Mouse (Mus musculus) gastrocnemius, postnatal 25 days (tissue): ENCODE results near the gene Ptpn3. TPM values are rescaled to one million over a fixed set of nuclear protein-coding genes. Genes with fewer than 3 reads are reported as not detected.
A peak's percentile ranks its signal among the peaks of the same experiment; 100 is the strongest.

Experiments used
- DNase-seq: peaks from one replicate; pipeline ENCODE4 v3.0.0; 2022
- total RNA-seq, 2 experiments: library from RNA; stranded (reverse); gene quantifications; 1 replicate in 1 of 2; 2 replicates in 1 of 2; pipeline ENCODE4 v1.2.3; 2021

The Ptpn3 gene
- total RNA-seq, 2 experiments from 2014 or later, result 40.4 to 46.3 TPM

DNA sequence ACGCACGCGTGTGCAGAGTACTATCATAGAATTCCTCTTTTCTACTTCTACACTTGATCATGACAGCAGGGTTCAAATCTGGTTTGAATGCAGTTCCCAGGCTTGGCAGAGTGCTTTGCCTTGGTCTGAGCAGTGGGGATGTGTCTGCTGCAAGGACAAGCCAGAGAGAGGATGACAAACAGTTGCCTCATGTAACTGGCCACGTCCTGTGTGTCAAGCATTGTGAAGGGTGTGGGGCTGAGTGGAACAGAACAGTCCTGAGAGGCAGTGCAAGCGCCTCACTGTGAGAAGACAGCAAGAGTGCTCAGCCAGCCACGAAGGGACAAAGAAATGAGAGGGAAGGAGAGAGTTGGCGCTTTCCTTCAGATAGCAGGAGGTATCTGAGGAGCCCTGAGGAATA, 37.9 kb downstream of the Ptpn3 start:
- DNase-seq, result no peak

DNA sequence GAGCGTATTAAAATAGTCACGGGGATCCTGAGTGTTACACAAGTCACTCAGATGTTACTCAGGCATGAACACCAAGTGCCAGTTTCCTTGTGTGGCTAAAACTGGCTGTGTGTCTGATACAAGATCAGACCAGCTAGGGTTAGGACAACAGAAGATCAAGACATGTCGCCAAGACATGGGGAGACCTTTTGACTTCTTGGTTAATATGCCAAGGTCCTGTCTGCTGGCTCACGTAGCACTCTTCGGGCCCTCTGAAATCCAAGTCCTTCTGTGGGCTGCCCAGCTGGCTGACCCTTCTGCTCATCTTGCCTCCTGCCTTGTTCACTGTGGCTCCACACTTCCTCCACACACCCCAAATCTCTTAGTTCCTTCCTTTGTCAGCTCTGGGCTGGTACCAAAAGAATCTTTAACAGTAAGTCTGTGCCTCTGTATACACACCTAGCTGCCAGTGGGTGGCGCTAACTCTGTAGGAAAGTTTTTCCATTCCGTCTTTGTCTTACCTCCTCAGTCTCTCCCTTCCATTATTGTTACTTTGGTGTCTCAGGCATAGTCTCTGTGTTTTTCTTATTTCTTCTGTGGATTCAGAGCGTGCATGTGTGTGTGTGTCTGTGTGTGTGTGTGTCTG, 38.5 kb downstream of the Ptpn3 start:
- DNase-seq, result peak; percentile 74

DNA sequence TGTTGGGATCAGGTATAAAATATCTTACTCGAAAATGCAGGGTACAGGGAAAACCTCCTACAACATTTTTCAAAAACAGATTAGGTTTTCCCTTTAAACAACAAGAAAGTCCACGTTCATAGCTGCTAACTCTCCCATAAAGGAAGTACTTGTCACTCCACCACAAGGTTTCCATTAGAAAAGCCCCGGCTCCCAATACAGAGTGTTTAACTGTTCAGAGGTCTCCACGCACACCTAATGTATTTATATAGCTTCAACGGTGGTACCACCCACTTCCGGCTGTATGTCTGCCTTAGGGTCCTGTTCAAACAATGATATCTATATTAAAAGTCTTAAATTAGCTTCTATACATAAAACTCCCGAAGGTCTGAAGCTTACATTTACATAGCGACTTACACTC, 39.2 kb downstream of the Ptpn3 start:
- no peak for DNase-seq

DNA sequence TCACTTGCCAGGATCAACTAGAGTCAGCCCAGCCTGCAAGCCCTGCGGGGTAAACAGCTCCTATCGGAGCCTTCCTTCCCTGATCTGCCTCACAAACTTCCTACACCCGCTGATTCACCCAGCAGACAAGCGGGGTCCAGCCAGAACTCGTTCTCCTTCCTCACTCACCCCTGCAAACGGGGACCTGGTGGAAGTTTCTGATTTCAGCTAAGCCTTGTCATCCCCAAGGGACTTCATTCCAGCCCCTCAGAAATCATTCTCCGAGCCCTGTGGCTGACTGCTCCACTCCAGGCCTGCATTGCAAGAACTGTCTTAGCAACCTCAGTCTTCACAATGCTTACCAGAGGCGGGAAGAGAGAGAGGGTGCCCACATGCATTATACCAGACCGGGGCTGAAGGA, 39.8 kb downstream of the Ptpn3 start:
- DNase-seq, result no peak

DNA sequence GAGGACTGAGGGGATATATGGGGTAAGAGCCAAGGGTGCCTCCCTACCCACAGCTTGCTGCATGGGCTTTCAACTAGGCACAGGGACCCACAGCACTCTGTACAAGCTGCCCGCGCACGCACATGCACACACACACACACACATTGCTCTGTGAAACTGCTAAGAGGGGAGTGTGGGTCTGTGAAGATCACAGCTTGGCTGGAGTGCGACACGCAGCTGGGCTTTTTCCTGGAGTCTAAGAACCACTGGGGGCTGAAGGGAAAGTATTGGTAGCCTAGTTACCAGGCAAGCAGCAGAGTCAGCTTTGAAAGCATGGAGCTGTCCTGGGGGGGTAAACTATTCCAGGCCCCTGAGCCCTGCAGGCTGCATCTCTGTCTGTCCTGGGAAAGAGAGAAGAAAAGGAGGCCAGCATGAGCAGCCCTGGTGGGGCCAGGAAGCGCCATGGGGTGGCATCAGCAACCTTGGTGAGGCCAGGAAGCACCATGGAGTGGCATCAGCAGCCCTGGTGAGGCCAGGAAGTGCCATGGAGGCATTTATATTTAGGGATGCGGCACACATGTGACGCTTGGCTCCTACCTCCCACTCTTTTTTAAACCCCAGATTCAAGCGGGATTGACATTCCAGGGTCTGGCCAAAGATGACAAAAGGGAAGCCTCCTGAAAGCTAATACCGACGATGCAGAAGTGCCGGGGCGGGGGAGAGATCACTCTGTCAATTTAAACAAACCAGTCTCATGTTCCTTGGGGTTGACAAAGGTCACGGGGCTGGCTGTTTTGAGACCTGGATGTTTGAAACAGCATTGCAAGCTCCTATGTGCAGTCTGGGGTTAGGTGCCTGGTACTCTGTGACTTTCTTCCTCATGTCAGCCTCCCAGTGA, 43.2 kb downstream of the Ptpn3 start:
- DNase-seq, result peak; percentile 36

DNA sequence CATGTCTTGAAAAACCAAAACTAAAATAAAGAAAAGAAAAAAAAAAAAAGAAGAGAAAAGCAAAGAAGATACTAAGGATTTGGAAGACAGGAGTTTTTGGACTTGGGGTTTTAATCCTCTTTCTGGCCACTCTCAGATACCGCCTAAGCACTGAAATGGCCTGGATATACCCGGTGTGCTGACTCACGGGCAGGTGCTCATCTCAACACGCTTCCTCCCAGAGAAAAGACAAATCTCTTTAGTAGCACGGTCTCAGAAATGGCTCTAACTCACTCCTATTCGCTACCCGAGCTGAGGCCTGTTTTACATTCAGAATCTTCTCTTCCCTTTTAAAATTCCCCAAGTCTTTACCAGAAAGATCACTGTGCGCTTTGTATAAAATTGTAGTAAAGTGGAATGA, 44.2 kb downstream of the Ptpn3 start:
- DNase-seq, result no peak

DNA sequence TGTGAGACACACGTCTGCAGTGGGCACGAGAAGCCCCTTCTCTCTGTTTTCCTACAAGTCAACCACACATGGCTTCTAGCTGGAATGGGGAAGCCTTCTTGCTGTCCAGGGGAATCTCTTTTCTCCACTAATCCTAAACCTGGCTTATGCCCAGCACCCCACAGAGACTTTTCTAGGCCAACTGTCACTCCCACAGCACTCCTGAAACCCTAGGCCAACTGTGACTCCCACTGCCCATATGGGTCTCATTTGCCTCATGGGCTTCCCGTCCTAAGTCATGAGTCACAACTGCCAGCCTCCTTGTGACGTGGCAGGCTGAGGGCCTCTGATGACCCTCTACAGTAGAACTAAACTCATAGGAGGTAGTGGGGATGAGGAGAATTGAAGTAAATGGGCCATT, 44.9 kb downstream of the Ptpn3 start:
- no peak for DNase-seq

DNA sequence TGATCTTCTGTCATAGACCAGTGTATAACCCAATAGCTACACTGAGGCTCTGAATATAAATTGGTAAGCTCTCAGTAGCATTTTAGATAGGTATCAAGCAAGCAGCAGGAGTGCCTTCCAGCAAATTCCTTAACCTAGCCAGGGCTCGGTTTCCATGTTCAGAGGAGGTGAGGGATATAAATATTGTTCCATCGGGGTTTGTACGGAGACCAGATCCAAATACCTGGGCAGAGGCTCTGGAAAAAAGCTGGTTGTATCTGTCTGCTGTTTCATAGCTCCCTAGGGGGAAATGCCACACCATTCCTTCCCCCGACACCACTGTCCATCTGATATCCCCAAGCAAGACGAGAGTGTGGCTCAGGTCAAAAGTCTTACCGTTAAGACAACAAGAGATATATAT, 47.2 kb downstream of the Ptpn3 start:
- peak; percentile 59 for DNase-seq

DNA sequence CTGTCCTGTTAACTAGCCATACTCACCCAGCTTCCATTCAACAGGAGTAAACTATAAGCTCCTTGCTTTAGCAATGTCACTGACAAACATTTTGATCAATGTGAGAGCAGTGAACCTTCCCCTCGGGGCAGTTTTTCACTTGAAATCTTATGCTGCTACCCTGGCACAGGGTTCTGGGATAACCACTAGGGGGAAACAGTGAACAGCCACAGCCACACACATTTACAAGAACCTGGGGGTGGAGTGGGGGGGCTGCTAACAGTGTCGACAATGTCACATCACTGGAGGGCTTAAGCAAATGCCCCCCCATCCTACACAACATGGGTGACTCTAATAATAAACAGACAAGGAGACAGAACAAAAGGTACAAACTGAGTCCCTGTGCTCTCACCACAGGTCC, 51.0 kb downstream of the Ptpn3 start:
- no peak for DNase-seq

DNA sequence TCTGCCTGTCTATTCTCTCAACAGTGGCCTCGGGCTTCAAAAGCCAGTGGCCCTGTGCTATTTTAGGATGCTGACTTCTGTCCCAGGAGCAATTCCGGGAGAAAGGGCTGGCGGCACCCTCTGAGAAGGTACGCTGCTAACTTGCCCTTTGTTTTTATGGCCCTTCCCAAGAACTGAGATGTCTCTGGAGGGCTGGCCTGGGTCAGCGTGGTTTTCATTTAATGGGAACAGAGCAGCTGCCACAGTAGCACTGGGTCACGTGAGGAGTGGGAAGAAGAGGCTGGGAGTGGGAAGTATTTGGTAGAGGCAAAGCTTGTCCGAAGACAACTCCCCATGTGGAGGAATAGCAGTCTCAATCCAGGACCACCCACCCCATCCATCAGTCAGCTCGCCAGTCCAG, 52.5 kb downstream of the Ptpn3 start:
- DNase-seq, result no peak

DNA sequence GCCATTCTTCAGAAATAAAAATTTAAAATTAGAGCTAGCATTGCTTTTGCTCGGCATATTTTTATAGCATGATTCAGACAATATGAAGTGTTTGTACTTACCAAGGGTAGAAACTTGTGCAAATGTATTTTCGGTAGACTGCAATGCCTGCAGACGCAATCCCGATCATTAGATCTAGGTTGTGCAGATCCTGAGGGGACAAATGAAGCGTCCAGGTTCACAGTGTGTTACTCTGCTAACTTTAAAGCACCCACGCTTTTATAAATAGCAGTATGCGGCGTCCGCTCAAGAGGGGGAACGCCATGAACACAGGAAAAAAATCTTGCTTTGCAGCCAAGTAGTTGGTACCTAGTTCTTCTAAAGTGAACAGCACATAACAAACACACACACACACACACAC, 56.8 kb downstream of the Ptpn3 start:
- no peak for DNase-seq

DNA sequence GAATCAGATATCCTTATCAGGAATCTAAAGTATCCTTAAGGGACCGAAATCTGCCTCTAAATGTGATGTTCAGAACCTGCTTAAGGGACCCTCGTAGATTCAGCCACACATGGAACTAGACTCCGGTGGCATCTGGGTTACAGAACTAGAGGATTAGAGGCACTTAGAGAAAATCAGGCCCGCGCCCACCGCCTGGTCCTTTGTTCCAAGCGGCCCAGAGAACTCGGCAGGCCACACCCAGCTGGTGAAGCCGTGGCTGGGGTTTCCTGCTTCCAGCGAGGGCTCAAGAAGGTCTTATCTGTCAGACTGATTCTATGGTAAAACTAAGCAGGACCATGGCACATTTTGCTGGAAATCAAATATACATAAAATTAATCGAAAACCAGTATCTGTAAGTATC, 58.3 kb downstream of the Ptpn3 start:
- no peak for DNase-seq

DNA sequence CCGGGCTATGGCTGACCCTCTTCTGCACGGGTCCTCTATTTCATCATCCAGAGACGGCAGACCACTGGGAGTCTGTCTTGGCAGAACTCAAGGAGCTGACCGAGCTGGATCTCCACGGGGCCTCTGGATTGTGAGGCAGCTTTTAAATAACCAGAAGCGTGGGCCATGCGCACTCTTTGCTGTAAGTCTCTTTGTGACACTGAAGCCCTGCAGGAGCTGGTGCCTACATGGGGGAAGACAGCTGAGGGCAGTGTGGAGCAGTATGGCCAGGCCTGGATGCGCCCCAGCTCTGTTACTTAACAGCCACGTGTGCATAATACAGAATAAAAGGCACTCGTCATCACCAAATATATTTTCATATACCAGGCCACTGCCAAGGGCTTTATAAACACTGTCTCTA, 60.7 kb downstream of the Ptpn3 start:
- peak; percentile 24 for DNase-seq

DNA sequence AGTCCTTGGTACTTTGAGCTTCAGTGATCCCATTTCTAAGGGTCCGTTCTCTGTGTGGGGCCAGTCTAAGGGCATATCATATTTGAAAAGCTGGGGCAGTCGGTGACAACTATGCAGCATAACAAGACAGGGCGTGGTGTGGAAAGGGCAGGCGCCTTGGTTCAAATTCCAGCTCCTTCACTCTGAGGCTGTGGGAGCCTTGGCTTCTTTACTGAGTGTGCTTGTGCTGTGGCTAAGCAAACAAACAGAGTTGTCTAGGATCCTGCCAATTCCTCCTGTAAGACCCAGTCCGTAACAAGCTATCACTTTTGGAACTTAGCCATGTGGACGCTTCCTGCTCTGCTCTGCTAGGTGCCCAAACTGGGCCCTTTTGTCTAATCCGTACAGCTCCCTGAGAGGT, 61.5 kb downstream of the Ptpn3 start:
- no peak for DNase-seq

DNA sequence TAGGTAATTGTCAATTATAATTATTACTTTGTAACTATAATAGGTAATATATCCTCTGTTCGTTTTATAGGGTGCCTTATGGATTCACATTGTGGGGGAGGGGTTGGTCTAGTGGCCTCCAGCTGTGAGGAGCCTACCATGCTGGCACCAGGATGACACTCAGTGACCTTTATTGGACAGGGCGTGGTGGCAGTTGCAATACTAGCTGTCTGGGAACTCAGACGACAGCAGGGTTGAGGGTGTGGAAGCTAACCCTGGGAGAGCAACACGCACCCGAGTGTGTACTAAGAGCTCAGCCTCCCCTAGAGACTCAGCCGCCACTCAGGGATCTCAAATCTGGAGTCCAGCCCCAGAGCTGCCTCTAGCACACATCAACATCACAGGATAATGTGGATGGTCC, 62.5 kb downstream of the Ptpn3 start:
- peak; percentile 25 for DNase-seq

DNA sequence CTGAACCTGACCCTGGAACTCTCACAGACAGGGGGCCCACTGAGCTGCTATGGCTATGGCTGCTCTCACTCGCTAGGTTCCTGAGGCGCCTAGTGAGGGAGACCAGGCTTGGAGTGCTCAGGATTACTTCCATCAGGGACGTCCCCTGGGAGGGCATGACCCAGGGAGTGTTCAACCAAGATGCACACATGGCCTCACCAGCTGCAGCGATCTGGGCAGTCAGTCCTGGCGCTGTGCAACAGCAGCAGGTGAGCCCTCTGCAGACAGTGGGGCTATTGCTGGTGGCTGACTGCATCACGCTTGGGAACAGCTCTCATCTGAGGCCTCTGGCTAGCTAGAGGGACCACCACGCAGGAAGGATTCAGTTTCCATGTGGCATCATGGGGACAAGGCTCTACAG, 63.5 kb downstream of the Ptpn3 start:
- no peak for DNase-seq

DNA sequence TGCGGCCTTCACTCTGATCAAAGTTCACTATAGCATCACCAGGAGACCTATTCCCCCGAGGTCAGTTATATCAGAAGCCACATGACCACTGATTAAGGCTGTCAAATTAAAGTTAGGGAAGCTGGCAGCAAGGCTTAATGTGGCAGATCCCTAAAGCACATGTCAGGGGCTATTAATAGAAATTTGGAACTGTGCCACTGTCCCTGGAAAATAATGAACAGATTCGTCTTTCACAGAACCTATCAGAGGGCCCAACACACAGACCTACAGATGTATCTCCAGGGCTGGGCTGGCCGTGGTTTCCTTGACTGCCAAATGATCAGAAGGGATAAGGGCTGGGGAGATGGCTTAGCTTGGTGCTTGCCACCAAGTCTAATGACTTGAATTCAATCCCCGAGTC, 65.1 kb downstream of the Ptpn3 start:
- DNase-seq, result no peak

DNA sequence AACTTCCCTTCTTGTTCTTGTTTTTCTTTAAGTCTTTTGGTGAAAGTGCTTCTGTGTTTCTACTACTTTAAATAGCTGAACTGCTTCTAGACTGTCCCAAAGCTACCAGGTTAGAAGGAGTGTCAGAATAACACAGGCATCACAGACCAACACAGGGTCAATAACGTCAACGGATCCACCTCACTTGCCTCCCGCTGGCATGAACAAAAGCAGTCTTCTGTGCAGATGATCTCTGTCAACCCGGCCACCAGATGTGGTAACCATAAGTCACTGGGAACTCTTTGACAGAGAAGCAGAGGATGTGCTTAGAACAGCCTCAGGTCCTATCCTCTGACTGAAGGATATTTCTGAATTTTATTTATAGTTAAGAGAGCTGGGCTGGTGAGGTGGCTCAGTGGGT, 65.9 kb downstream of the Ptpn3 start:
- no peak for DNase-seq

DNA sequence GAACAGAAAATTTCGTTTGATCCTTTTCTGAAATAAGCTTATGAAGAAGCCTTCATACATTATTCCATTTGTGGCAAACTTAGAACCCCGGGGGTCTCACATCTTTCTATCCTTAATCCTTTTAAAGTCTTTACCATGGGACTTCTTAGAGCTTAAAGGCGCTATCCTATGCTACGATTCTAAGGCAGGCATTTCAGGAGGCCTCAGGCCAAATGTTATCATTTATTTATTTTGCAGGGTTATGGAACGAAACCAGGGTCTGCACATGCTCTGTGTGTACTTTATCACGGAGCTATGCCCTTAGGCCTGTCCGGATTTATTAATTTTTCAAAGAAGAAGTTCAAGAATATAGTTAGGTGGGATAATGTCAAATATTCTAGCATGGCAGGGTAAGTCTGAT, 67.3 kb downstream of the Ptpn3 start:
- DNase-seq, result no peak

DNA sequence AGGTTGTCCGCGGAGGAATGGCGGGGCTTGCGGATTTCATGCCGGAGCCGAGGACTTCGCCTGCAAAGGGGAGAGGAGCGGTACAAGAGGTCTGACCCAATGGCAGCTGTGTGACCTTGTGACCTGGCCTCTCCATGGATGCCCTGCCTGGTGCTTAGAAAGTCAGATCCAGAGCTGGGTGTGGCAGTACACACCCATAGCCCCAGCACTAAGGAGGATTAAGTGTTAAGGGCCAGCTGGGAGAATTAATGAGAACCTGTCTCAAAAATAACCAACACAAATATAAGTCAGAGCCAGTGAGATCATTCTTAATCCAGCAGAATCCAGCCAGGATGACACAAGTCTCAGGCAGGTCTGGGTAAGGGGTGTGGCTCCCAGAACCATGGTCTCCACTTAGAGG, 69.2 kb downstream of the Ptpn3 start:
- no peak for DNase-seq

DNA sequence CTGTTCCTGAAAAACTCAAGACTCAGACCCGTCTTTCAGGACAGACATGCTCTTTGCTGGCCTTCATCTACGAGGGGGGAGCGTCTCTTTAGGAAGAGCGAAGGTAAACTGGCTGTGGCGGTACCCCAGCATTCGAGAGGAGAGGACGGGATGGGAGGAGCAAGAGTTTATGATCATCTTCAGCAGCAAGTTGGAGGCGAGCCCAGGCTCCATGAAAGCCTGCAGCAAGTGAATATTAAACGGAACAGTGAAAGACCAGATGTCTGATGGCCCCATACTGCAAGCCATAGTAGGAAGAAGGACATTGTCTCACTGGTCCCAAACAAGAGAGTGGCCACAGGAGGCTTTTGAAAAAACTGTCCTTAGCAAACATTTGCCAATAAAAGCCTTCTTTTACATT, 70.3 kb downstream of the Ptpn3 start:
- no peak for DNase-seq

DNA sequence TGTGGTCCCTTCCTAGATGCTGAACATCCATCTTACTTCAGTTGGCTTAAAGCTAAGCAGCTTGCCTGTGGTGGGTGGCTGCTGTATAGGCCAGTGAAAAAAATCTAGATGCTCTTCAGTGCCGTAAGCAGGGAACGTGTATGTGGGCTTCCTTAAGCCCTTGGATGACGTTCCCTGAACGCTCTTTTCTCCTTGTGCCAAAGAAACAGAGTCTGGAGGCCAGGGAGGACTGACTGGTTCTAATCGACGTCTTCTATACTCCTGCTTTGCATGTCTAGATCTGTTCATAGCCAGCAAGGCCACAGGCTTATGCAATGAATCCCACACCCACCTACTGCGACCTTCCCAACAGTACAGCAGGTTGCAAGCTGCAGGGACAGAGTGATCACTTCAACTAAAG, 71.3 kb downstream of the Ptpn3 start:
- DNase-seq, result no peak

DNA sequence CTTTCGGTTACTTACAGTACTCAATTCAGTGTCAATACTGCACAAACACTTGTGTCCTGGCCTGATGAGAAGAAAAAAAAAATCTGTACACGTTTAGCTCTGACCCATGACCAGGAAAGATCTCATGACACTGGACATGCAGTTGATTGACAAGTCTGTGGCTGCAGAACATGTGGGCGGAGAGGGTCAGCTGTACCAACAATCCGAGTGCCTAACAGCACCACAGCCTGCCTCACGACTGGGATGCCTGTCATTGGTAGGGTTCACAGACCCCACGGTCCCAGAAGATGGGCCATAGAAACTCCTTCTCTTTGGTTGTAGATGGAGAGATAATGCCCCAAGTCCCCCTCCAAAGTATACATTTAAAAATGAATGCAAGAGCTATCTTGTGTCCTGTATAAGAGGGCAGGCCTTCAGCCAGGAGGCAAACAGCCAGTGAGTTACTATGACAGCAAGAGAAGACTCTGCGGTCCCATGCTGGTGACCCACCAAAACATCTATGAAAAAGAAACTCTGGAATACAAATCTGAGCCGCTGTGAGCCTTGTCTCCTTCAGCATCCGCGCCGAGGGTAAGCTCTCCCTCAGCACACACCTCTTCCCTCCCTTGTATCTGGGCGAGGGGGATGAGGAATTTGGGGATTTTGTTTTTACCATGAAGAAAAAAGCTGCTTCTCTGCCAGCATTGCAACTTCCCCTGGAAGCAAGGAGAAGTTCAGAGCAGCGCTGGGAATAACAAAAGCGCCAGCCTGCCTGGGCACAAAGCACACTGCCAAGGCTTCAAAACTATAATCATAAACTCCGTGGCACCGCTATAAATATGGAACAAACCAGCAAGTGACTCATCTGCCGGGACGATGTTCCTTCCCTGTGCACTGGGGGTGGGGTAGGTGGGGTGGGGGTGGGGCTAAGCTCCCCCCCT, 72.8 kb downstream of the Ptpn3 start:
- DNase-seq, result no peak
